Mouse (Mus musculus) activated CD4-positive, CD25-positive, alpha-beta regulatory T cell, adult 4 months (primary cell): ENCODE measurements around the gene Acrbp. TPM values are rescaled to one million over a fixed set of nuclear protein-coding genes. Genes with fewer than 3 reads are reported as not detected.

Source experiments
- ATAC-seq: one replicate; pipeline ENCODE4 v1.8.0; 2017
- polyA plus RNA-seq, 2 experiments: library from polyadenylated mRNA; unstranded; fragments of 100-300 nt; shearing (Covaris generic); gene quantifications; one replicate each; pipeline ENCODE4 v1.2.1; 2017

Acrbp gene
- polyA plus RNA-seq, 2 experiments from 2014 or later, result 8.1 to 9.7 TPM

DNA sequence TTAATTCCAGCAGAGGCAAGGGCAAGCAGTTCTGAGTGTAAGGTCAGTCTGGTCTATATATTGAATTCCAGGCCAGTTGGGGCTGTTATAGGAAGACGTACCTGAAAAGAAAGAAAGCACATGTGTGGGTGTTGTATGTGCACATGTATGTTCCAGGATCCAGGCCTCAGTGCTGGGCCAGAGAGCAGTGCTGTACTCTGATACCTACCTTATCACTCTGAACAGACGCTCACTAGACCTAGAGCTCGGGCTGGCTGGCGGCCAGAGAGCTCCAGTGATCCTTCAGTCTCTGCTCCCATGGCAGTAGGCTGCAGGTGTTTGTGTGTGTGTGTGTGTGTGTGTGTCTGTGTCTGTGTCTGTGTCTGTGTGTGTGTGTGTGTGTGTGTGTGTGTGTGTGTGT lies 54.7 kb downstream of the Acrbp start:
- no peak for ATAC-seq

DNA sequence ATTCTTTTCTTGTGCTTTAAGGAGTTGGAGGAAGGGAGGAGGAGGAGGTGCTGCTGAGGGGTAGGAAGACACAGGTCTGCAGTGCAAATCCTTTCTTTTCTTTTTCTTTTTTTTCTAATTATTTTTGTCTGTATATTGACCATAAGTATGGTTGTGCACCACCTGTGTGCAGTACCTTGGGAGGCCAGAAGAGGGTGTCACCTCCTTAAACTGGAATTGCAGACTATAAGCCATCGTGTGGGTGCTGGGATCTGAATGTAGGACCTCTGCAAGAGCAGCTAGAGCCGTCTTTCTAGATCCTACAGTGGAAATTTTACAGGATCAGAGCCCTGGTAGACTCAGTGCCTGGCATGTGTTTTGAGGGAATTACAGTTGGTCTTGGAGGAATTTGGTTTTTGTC lies 58.2 kb downstream of the Acrbp start:
- ATAC-seq, result no peak

DNA sequence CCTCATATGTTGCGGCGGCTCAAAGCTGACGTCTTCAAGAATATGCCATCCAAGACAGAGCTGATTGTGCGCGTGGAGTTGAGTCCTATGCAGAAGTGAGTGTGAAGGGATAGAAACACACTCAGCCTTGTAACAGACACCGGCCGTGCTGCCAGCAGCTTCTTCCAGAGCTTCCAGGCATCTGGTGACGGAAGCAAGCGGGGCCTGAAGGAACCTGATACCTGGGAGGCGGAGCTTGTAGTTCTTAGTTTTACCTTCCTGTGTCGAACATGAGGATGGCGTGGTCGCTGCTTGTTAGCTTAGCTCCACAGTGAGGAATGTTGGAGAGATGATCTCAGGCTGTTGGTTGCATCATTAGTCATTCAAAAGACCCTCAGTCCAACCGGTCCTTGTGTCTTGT lies 59.9 kb downstream of the Acrbp start:
- no peak for ATAC-seq

DNA sequence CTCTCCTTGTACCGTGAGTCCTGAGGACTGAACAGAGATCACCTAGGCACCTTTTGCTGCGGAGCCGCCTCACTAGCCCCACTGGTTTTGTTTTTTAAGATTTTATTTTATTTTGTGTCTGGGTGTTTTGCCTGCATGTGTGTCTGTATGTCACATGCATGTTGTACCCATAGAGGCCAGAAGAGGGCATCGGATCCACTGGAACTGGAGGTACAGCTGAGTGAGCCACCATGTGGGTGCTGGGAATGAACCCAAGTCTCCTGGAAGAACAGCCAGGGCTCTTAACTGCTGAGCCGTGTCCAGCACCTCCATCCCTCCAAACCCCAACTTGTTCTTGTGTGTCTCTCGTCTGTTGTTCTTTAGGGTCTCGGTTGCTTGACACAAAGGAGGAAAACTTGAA lies 61.4 kb downstream of the Acrbp start:
- ATAC-seq, result no peak

DNA sequence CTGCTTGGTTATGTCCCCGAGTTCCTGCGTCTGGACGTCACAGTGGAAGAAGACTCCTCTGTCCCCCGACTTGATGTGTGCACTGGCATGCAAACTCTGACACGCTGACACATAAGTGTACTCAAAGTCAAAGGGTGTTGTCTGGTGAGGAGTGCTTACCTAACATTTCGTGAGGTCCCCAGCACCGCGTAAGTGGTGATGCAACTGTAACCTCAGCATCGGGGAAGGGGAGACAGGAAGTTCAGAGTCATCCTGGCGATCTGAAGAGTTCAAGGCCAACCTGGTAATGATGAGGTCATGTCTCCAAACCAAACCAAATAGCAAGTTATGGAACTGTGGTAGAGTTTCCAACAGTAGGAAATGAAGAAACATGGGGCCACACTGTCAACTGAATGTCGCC lies 63.1 kb downstream of the Acrbp start:
- no peak for ATAC-seq

Other genes with a start within 250 kb of the Acrbp start
- 1 to 10 TPM; 1.5 to 2.1 TPM for gene Spsb2, start 241.0 kb upstream of the Acrbp start, polyA plus RNA-seq
- 10 to 100 TPM; 68.9 to 93.3 TPM for gene Tpi1, start 235.4 kb upstream of the Acrbp start, polyA plus RNA-seq
- 10 to 100 TPM; 58.3 to 86.0 TPM for gene Usp5, start 220.2 kb upstream of the Acrbp start, polyA plus RNA-seq
- 10 to 100 TPM; 43.4 to 57.7 TPM for gene Cdca3, start 220.1 kb upstream of the Acrbp start, polyA plus RNA-seq
- under 1 TPM in 1 of 2 experiments, not detected in 1; 0.19 TPM for gene Gnb3, start 209.4 kb upstream of the Acrbp start, polyA plus RNA-seq
- gene P3h3, start 191.9 kb upstream of the Acrbp start, polyA plus RNA-seq, result not detected
- gene Gpr162, start 185.7 kb upstream of the Acrbp start, polyA plus RNA-seq, result under 1 TPM in 1 of 2 experiments, not detected in 1; 0.21 TPM
- 100 to 1,000 TPM; 240 to 401 TPM for gene Cd4, start 161.5 kb upstream of the Acrbp start, polyA plus RNA-seq
- gene Lag3, start 138.0 kb upstream of the Acrbp start, polyA plus RNA-seq, result 10 to 100 TPM; 23.5 to 30.2 TPM
- 10 to 100 TPM; 12.0 to 12.8 TPM for gene Ptms, start 129.6 kb upstream of the Acrbp start, polyA plus RNA-seq
- 10 to 100 TPM; 46.7 to 70.4 TPM for gene Mlf2, start 118.3 kb upstream of the Acrbp start, polyA plus RNA-seq
- 10 to 100 TPM; 45.9 to 51.2 TPM for gene Cops7a, start 84.2 kb upstream of the Acrbp start, polyA plus RNA-seq
- gene Pianp, start 53.0 kb upstream of the Acrbp start, polyA plus RNA-seq, result not detected
- 1 to 10 TPM; 4.3 to 5.2 TPM for gene Zfp384, start 40.5 kb upstream of the Acrbp start, polyA plus RNA-seq
- 10 to 100 TPM; 41.5 to 48.1 TPM for gene Ing4, start 9.9 kb upstream of the Acrbp start, polyA plus RNA-seq
- gene Lpar5, start 18.2 kb downstream of the Acrbp start, polyA plus RNA-seq, result 1 to 10 TPM; 8.6 to 9.5 TPM
- gene Chd4, start 46.3 kb downstream of the Acrbp start, polyA plus RNA-seq, result 10 to 100 TPM; 49.4 to 66.6 TPM
- 10 to 100 TPM; 40.6 to 50.3 TPM for gene Nop2, start 82.2 kb downstream of the Acrbp start, polyA plus RNA-seq
- 10 to 100 TPM in 1 of 2 experiments, 1 to 10 TPM in 1; 6.9 to 13.3 TPM for gene Iffo1, start 95.6 kb downstream of the Acrbp start, polyA plus RNA-seq
- gene Gapdh, start 116.8 kb downstream of the Acrbp start, polyA plus RNA-seq, result 100 to 1,000 TPM; 300 to 540 TPM
- gene Ncapd2, start 142.0 kb downstream of the Acrbp start, polyA plus RNA-seq, result 10 to 100 TPM; 33.1 to 61.3 TPM
- 10 to 100 TPM; 85.7 to 89.0 TPM for gene Mrpl51, start 142.1 kb downstream of the Acrbp start, polyA plus RNA-seq
- 10 to 100 TPM; 14.0 to 14.4 TPM for gene Vamp1, start 165.9 kb downstream of the Acrbp start, polyA plus RNA-seq
- gene Tapbpl, start 182.2 kb downstream of the Acrbp start, polyA plus RNA-seq, result 10 to 100 TPM; 65.5 to 84.7 TPM
- 100 to 1,000 TPM; 427 to 432 TPM for gene Cd27, start 187.3 kb downstream of the Acrbp start, polyA plus RNA-seq
- gene Tuba3a, start 236.4 kb downstream of the Acrbp start, polyA plus RNA-seq, result 1 to 10 TPM; 1.3 to 1.8 TPM